Mouse (Mus musculus): ENCODE results near the gene Hk3.

The Hk3 gene

DNA sequence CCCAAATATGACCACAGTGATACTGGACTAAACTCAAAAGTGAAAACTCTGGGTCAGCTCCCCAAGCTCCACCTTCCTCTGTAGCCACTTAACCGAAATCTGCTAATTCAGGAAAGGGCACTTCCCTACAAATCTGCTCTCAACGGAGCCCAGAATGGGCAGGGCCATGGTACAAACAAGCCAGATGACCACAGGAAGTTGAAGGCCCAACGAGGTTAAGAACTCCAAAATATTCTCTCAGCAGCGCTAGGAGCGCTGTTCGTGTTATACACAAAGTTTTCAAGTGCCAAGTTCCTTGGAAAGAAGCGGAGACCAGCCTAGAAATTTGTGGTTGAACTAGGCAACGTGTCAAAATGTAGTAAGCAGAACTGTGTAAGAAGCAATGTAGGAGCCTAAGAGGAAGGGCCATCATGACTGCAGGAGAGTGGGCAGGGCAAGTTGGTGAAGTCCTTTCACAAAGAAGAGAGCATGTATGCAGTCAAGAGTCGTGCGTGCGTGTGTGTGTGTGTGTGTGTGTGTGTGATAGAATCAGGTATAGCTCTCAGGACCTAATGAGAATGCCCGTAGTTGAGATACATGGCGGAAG lies at the start of gene Hk3:
TSS of gene Hk3 (minus strand) at position 192 of the 586 bp plus-strand sequence.
- DNase-seq, result no peak

DNA sequence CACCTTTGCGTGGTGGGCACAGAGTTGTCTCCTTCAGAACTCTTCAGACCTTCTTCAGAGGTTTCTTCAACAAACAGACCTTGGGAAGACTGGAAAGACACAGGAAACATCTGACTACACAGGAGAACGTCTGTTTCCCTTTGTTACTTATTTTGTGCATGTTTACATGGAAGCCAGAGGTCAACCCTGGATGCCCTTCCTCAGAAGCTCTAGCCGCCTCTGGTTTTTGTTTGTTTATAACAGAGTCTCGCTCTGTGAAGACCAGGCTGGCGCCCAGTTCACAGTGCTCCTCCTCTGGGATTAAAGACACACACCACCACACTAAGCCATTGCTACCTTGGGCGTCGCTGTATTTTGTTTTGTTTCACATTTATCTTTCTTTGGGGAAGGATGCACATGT lies 48.5 kb upstream of the Hk3 start:
- no peak for DNase-seq

DNA sequence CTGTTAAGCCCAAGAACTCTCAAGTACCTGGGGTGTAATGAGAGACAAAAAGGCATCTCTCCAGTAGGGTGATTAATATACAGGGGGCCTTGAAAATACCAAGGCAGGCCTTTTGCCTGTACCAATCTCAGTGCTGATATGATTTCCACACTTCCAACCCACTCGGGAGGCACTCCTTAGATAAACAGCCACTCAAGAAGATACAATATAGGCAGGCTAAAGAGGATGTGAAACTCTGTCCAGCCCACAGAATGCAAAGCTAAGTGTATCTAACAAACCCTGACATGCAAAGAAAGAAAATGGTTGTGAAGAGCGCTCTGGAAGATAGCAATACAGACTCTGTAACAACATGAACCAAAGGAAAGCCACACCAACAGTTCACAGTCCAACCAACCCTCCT lies 42.1 kb upstream of the Hk3 start:
- no peak for DNase-seq

DNA sequence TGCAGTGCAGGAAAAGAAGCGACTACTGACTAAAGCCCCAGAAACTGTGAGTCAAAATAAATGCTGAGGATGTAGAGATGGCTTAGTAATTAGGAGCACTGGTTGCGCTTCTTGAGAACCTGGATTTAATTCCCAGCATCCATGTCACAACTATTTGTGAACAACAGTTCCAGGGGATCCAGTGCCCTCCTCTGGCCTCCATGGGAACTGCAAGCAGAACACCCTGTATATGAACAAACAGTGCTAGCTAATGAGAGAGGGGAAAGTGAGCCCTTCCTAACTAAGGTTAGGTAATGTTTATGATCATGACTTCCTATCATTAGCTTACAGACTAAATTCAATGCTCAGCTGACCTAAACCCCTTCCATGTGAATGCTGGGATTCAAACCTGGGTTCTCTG lies 36.9 kb upstream of the Hk3 start:
- DNase-seq, result no peak

DNA sequence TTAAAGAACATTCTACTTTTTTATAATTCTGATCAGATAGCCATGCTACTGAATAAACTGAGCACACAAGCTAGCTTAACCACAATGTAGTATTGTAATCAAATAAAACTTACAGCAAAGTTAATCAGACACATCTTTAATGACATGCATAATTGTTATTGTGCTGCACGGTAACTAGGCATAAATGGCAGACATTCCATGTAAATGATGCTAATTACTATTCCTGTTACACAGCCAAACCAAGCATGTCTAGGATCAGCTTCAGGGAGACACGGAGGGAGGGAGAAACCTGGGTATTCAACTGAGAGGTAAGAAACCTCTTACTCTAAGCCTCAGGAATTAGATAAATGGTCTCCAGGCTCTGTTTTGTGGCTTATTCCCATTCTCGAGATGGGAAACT lies 26.5 kb upstream of the Hk3 start:
- no peak for DNase-seq

DNA sequence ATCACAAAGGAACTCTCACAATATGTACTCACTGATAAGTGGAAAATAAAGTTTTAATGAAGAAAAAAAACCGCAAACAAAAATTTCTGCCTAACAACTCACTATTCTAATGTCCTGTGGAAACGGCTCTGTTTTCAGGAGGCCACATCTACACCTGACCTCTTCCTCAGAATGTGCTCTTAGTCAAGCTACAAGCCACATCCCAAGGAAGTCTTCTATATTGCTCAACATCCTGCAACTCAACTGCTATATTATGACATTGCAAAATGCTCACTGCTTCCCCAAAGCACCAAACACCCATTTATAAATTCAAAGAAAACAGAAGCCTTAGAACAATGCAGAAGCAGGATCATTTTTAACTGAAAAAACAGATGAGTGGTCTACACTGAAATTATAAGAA lies 18.8 kb upstream of the Hk3 start:
- DNase-seq, result no peak

DNA sequence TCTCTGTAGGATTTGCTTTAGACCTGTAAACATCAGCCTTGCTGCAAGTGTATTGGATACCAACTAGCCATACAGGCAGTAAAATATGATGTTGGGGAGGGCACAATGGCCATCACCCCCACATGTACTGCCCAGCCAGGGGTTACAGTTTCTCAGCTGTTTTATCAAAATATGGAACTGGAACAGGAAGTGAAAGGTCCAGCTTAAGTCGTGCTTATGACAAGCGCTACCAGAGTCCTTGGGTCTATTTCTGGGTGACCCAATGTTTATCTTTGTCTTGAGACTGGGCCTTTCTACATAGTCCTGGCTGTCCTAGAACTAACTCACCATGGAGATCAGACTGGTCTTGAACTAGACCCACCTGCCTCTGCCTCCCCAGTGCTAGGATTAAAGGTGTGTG lies 3.0 kb upstream of the Hk3 start:
- no peak for DNase-seq

DNA sequence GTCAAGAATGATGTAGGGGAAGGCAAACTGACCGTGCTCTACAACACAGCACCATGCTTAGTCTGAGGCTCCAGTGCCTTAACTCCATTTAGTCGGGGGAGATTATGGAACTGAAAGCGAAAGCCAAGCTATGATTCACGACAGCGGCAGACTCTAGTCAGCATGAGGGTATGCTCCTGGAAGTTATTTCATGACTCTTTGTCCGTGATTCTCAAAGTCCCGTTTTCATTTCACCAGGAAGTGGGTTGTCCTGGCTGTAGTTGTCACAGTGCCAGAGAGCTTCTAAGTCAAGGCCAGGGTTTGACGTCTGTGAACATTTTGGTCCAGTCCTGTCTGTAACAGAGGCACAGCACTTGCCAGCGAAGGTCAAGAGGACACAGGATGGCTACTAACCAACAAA lies 1.5 kb upstream of the Hk3 start:
- DNase-seq, result no peak

DNA sequence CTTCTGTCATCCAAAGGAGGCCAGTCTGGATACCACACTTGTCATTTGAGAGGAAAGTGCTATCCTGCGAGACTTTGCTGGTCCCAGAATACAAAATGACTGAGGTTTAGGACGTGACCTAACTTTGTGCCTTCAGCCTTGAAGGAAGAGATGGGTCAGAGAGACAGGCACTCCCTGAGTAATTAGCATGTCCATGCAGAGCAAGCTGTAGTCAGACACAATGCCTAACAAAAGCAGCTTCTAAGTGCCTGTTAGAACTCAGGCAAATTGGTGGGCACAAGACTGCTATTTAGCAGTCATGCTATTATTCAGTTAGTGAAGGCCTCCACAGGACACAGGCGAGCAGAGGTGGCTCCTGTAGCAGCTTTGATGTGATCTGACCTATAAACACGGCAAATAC lies 1.1 kb upstream of the Hk3 start:
- DNase-seq, result no peak

DNA sequence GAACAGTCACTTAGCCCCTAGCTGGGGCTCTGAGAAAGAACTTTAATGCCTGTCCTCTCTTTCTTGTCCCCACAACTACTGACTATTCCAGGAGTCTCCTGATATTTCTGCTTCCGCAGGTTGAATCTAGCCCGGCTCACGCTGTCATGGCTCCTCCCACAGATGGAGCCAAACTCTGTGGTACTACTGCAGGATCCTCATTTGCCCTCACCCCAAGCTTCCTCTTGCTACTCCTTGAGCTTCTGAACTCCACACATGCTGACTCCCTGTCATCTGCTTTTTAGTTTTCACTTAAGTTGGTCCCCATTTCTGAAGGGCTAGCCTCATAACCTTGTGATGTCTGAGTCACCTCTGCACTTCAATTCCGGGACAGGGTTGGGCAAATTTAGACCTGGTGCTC lies 1.1 kb downstream of the Hk3 start:
- no peak for DNase-seq

DNA sequence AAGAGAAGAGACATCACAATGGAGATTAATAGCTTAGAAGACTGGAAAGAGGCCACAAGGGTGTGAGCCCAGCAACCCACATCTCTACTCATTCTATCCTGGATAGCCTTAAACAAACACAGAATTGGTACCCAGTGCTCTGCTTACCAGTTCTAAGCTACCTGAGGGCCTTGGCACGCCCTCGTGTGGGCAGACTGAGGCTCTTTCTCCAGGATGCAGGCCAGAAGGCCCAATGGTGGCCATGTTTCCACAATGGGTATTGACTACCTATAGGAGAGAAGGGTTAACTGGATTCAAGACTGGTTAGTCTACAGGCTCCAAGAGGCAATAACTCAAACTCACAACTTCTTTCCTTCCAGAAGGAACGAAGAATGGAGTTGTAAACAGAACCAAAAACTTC lies 2.0 kb downstream of the Hk3 start:
- DNase-seq, result no peak

DNA sequence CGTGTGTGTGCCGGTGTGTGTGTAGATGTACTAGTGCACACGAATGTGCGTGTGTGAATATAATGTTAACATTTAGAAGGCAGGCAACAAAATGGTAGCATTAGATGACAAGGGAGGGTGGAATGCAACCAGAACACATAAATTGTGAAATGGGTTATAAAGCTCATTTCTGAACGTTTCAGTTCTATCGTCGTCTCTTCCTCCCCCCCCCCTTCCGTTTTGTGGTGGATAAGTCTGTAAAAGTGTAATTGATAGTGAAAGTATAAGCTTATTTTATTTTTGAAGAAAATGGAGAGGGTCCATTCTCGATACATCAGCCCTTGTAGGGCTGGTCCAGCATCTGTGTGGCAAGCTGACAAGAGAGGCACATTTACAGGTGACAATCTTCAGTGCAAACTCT lies 2.5 kb downstream of the Hk3 start:
- no peak for DNase-seq

DNA sequence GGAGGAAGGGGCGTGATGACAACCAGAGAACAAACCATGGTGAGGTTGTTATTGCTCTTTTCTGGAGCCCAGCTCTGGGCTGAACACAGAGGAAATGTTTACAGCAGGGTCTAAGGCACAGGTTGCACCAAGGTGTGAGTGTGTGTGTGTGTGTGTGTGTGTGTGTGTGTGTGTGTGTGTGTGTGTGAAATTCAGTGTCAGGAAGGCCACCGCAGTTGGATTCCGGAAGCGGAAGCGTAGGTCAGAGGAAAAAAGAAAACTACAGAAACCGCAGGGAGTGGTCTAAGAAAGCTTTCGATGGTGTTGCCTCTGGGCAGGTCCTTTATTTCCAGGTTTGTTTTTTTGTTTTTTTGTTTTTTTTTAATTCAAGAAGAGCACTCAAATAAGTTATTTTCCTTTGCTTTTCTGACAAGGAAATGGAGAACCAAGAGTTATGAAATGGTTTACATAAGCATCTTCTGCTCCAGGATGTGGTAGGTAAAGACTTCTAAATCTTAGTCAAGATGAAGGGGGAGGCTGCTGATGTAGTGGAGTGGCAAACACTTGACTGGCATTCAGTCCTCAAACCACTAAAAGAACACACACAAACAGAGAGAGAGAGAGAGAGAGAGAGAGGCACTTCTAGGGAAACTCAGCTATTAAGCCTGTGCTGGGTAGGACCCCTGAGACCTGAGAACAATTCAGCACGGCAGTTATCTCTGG lies 3.1 kb downstream of the Hk3 start:
- no peak for DNase-seq

DNA sequence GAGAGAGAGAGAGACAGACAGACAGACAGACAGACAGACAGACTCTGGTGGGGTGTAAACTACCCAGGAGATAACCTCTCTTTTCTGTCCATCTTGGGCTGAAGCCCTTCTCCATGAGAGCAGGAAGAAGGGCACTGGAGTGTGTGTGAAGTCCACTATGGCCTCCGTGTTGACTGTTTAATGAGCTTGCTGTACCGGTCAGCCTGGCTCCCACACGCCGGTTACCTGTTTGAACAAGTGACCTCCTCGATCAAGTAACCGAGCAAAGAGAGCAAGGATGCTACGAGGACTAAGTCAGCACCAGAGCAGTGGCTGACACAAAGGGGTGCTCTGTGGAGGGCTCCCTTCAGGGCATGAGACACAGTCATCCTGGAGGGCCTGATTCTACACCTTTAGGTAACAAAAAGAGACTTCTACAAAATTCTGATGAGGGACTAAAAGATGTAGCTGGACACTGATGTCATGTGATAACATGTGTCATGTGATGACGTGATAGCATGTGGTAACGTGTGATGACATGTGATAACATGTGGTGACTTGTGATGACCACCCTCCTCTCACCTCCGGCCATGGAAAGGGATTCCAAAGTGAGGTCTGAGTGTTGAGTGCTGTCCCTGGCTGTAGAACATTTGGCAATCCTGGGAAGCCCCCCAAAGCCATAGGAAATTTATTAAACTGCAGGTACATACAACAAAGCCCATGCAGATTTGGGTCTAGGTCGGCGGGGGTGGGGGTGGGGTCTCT lies 3.9 kb downstream of the Hk3 start:
- DNase-seq, result no peak

DNA sequence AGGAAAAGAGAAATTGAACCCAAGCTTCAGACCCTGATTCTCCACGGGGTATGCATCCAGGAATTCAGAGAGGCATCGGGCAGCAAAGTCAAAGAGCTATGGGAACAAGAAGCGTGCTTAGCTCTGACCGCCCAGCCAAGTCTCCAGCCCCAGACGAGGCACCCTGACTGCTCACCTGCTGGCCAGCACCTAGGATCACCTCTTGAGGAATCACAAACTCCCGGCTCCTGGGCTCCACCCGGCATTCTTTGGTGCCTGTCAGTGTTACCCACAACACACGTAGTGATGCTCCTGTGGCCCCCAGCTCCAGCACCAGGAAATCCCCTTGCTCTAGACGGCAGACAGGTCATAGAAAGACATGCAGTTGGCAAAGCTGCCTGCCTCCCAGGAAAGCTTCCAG lies 6.7 kb downstream of the Hk3 start:
- no peak for DNase-seq

DNA sequence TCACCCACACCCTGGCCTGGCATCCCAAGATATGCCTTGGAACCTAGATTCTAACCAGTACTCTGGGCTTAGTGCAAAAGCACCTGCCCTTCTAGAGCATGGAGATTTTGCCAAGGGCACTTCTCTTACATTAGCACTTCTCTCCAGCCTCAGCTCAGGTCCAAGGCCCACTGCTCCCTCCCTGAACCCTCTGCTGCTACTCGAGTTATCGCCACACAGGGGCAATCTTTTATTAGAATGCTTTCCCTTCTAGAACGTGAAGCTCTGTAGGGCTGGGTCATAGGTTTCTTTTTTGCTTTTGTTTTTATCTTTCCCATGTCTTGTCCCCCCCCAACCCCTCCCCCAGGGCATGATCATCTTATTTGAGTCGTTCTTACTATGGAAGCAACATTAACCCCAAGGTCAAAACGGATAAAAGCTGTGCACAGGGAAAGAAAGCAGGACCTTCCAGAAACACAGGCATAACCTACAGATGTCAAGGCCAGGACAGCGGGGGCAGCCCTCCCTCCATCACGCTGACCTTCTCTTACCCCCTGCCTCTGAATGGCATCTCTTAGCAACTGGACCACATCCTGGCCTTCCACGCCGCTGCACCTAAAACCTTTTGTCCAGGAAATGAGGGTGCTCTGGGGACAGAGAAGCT lies 7.4 kb downstream of the Hk3 start:
- DNase-seq, result no peak

DNA sequence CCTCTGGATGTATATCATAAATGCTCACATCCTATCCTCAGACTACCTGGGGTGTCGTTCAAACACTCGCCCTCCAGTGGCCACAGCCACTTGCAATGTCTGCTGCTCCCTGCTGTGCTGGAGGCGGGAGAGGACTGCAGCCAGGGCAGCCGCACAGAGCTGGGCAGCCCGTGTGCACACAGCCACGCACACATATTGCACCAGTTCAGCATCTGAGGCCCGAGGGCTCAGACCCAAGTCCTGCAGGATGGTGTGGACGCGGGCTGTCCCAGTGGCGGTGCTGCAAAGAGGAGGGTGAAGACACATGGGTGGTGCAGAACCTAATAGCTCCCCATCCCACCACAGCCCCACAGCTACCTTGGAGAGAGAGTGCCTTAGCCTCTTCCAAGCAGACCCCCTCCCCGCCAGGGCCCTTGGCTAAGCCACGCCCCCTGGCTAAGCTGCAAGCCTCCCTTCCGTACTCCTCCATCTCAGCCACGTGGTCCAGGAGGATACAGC lies 9.2 kb downstream of the Hk3 start:
- DNase-seq, result no peak

DNA sequence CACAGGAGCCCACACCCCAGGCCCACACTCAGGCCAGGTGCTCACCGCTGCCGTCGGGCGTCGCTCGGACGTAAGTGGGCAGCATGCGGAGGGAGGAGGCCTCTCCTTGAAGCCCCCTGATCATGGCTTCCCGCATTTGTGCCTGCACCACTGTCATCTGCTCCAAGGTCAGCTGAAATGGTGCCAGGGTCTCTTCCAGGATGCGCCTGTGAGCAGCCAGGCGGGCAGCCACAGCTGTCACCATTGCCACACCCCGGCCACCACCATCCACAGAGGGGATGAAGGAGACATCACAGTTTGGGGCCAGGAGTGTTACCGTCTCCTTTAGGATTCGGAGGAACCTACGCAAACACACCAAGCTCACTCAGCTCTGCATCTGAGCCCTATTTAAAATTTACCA lies 10.1 kb downstream of the Hk3 start:
- no peak for DNase-seq

DNA sequence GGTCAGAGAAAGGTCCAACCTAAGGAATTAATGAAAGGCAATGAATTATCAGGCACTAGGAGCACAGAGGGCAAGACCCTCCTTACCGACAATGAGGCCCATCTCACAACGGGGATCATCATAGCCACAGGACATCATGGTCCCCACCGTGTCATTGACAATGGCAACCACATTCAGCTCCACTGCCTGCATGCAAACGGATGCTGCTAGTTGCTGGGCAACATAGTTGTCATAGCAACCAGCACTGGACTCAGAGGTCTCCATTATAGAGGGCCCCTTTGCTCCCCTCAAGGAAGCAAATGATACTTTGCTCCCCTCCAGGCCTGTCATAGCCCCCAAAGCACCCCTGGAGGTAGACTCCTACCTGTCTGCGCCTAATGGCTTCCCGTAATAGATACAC lies 12.6 kb downstream of the Hk3 start:
- DNase-seq, result peak; percentile 18

DNA sequence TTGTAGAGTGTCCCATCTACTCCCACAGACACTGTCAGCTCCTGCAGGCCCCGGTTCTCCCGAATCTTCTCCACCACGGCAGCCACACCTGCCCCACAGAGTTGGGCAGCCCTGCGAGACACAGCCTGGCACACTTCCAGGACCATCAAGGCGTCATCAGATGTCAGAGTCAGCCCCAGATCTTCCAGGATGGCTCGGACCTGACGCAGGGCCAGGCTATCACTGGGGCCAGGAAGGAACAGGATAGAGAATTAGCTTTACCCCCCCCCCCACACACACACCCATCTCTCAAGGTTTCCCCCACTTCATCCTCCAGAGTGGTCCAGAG lies 14.8 kb downstream of the Hk3 start:
- no peak for DNase-seq

DNA sequence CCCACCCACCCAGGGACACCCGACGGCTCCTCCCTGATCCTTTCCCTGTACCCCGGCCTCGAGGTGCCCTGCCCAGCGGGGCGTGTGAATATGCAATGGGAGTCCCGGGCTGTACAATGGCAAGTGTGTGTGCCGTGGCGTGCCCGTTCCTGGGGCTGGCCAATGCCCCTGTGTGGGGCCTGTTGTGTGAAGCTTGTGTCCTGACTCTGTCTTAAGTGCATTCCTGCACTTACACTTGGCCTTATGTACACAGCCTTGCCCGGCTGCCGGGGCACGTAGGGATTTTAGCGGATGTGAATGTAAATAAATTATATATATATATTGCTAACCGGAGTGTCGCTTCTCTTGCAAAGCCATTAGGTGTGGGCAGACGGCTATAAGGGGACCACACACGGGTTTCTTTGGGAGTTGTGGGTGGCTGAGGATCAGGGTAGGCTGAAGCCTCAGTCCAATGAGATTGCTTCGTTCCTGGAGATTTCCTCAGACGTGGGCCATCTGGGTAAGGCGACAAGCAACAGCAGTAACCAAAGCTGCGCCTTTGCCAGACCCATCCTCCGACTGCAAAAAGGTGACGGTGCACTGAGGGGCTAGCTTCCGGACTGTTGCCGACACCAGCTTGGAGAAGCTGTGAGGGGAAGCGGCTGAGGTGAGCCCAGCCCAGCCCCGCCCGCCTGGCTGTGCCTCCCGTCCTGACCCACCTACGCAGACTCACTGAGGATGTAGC lies 15.3 kb downstream of the Hk3 start:
- DNase-seq, result peak; percentile 16

DNA sequence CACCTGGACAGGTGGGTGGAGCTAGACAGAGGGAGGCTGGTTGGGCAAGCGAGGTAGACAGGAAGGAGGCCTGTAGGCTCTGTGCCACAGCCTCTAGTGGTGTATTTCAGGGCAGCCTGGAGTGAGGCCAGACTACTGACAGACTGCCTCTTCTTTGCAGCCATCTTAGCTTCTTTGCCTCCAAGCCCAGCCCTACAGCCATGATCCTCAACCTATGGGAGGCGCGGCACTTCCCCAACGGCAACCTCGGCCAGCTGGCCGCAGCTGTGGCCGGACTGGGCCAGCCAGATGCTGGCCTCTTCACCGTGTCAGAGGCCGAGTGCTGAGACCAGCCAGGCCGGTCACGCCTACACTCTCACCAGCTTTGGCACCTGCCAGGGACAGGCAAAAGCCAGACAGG lies 16.5 kb downstream of the Hk3 start:
- DNase-seq, result peak; percentile 50

DNA sequence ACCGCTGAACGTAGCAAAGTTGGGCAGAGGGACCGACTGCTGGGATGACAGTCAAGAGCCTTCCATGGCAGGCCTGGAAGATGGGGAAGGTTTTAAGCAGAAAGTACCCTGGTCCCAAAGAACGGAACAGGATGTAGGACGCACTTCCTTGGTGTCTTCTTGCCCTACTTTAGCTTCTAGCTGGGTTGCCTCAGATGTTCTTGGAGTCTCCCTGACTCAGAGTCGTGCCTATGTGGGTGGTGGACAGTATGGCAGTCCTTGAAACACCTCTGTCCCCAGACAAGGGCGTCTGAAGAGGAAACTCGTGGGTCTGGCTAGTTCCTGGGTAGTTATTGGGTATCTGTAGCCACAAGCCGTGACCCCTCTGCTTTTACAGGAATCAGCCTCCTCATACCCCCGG lies 19.1 kb downstream of the Hk3 start:
- DNase-seq, result no peak

Measured in right cerebral cortex, postnatal 14 days (tissue).